Mouse (Mus musculus) erythroblast, adult 5-6 weeks (primary cell): ENCODE results near the gene Myo5a. TPM values are rescaled to one million over a fixed set of nuclear protein-coding genes. Genes with fewer than 3 reads are reported as not detected.

Experiments used
- ATAC-seq: replicated peaks from 2 replicates; pipeline ENCODE4 v1.8.0; 2016; ENCODE audit warnings: moderate number of reproducible peaks, mild to moderate bottlenecking, moderate TSS enrichment, inconsistent platforms; ENCODE audit not compliant: poor library complexity, low FRiP score, severe bottlenecking
- total RNA-seq, 2 experiments: library from RNA; stranded (forward) in 1 of 2; stranded (reverse) in 1 of 2; fragments of 150-400 nt in 1 of 2; fragments of 200-764, 138-1000 nt in 1 of 2; gene quantifications; 2 replicates each; pipeline versions ENCODE4 v1.2.3 to v1.2.4; 2015 to 2017; ENCODE audit warnings: low replicate concordance in 2 of 2

Gene Myo5a
- total RNA-seq, 2 experiments from 2014 or later, result 9.8 to 27.9 TPM

DNA sequence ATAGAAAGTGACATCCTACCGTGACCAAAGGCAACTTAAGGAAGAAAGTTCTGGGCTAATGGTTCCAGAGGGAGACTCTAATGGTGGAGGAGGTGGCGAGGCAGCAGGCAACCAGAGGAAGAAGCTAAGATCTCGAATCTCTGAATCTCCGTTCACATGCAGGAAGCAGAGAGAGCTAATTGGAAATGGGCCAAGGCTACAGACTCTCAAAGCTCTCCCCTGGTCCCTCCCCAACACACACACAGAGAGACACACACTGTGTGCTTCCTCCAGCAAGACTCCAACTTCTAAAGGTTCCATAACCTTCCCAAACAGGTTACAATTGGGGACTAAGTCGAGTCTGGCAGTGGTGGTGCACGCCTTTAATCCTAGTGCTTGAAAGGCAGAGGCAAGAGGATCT is 199.6 kb downstream of the Myo5a start:
- no peak for ATAC-seq

DNA sequence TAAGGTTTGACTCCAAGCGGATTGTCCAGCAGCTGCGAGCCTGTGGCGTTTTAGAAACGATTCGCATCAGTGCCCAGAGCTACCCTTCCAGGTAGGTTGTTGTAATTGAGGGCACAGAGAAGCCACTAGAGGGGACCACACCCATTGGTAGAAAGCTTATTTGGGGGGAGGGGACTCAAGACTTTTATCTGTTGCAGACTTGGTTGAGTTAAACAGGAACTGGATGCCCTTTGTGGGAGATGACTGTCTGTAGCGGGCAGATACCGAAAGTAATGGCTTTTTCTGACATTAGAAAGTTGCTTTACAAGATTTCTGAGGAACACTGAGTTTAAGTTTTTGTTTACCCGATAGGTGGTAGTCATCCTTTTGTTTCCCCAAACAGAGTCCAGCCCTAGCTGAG is 200.7 kb downstream of the Myo5a start:
- no peak for ATAC-seq

Other genes with a start within 250 kb of the Myo5a start
- not detected in 2 replicates for gene Onecut1, start 209.1 kb upstream of the Myo5a start, total RNA-seq (2015; ENCODE audit: low replicate concordance)
- not detected in 2 replicates for gene Onecut1, start 209.1 kb upstream of the Myo5a start, total RNA-seq (2017; ENCODE audit: low replicate concordance)
- gene Fam214a, start 118.1 kb upstream of the Myo5a start, total RNA-seq (2015; ENCODE audit: low replicate concordance), result 1.0 and 3.8 TPM in 2 replicates
- gene Fam214a, start 118.1 kb upstream of the Myo5a start, total RNA-seq (2017; ENCODE audit: low replicate concordance), result 1.3 and 2.8 TPM in 2 replicates
- 27.8 and 74.7 TPM in 2 replicates for gene Arpp19, start 33.4 kb upstream of the Myo5a start, total RNA-seq (2015; ENCODE audit: low replicate concordance)
- 30.8 and 55.2 TPM in 2 replicates for gene Arpp19, start 33.4 kb upstream of the Myo5a start, total RNA-seq (2017; ENCODE audit: low replicate concordance)
- not detected in 2 replicates for gene Myo5c, start 161.0 kb downstream of the Myo5a start, total RNA-seq (2015; ENCODE audit: low replicate concordance)
- not detected in 2 replicates for gene Myo5c, start 161.0 kb downstream of the Myo5a start, total RNA-seq (2017; ENCODE audit: low replicate concordance)
- gene Gnb5, start 235.3 kb downstream of the Myo5a start, total RNA-seq (2015; ENCODE audit: low replicate concordance), result not detected in 2 replicates
- gene Gnb5, start 235.3 kb downstream of the Myo5a start, total RNA-seq (2017; ENCODE audit: low replicate concordance), result 0.43 TPM in 1 of 2 replicates, not detected in the other